Mouse (Mus musculus) heart, embryonic 14.5 days (tissue): ENCODE results near the gene Gria2. TPM values are rescaled to one million over a fixed set of nuclear protein-coding genes. Genes with fewer than 3 reads are reported as not detected.

ENCODE experiments used
- ATAC-seq: fragments of 200-750 bp; cut with Nextera tagmentation; 2 replicates; pipeline ENCODE4 v1.8.0; 2017; ENCODE audit warnings: low read depth, moderate TSS enrichment; ENCODE audit not compliant: insufficient number of reproducible peaks, insufficient read depth, low FRiP score
- H3K27ac ChIP-seq, 2 experiments: fragments of 200-500 bp in 1 of 2; fragments of 300-500 bp in 1 of 2; sonication (generic) in 1 of 2; replicated peaks in 1 of 2; 2 replicates each; pipeline ENCODE4 v1.5.1; 2012 to 2014; ENCODE audit warnings: low read depth in 2 of 2, low read length in 2 of 2, control low read depth in 1 of 2, mild to moderate bottlenecking in 1 of 2, mixed read lengths in 1 of 2; ENCODE audit not compliant: control insufficient read depth in 1 of 2, insufficient read depth in 1 of 2
- H3K27me3 ChIP-seq: fragments of 300-500 bp; sonication (generic); 2 replicates; pipeline ENCODE4 v1.6.1; 2014; ENCODE audit warnings: mild to moderate bottlenecking, low read length, control low read depth; ENCODE audit not compliant: control insufficient read depth, insufficient read depth
- H3K36me3 ChIP-seq: fragments of 300-500 bp; sonication (generic); 2 replicates; pipeline ENCODE4 v1.6.1; 2014; ENCODE audit warnings: mild to moderate bottlenecking, control low read depth, low read length, mixed read lengths; ENCODE audit not compliant: control insufficient read depth, insufficient read depth
- H3K4me1 ChIP-seq, 2 experiments: fragments of 200-500 bp in 1 of 2; fragments of 300-500 bp in 1 of 2; sonication (generic) in 1 of 2; 2 replicates each; pipeline ENCODE4 v1.6.1; 2012 to 2014; ENCODE audit warnings: low read length in 2 of 2, control low read depth in 1 of 2, mixed read lengths in 1 of 2; ENCODE audit not compliant: control insufficient read depth in 2 of 2, insufficient read depth in 2 of 2
- H3K4me2 ChIP-seq: fragments of 300-500 bp; sonication (generic); 2 replicates; pipeline ENCODE4 v1.6.1; 2014; ENCODE audit warnings: mild to moderate bottlenecking, low read length
- H3K4me3 ChIP-seq, 2 experiments: fragments of 200-500 bp in 1 of 2; fragments of 300-500 bp in 1 of 2; sonication (generic) in 1 of 2; 2 replicates each; pipeline ENCODE4 v1.5.1; 2012 to 2014; ENCODE audit warnings: low read length in 2 of 2, mild to moderate bottlenecking in 2 of 2, control low read depth in 1 of 2, low read depth in 1 of 2, moderate library complexity in 1 of 2; ENCODE audit not compliant: control insufficient read depth in 1 of 2, insufficient read depth in 1 of 2
- H3K9ac ChIP-seq: fragments of 300-500 bp; sonication (generic); 2 replicates; pipeline ENCODE4 v1.6.1; 2014; ENCODE audit warnings: mild to moderate bottlenecking, low read length
- H3K9me3 ChIP-seq: fragments of 300-500 bp; sonication (generic); 2 replicates; pipeline ENCODE4 v1.6.1; 2016; ENCODE audit warnings: low read length, control low read depth; ENCODE audit not compliant: control insufficient read depth
- WGBS: fragments of 180-500 bp; shearing (Covaris S2); extraction: QIAGEN DNeasy Blood & Tissue Kit; methylation state at CpG from one replicate; pipeline ENCODE4 v1.1.7; 2014; 5-methylcytosine and 5-hydroxymethylcytosine counted together
- polyA plus RNA-seq: library from polyadenylated mRNA; unstranded; fragments of >200 nt; fragmentation: Nextera tagmentation; extraction: Ambion mirVana; gene quantifications from 2 replicates; pipeline ENCODE4 v1.2.1, GENCODE M21; 2014

Gene Gria2
- polyA plus RNA-seq, 1 experiment from 2014 or later, result 1.2 TPM

- no peak overlapping the region for H3K27ac ChIP-seq
- WGBS, result 67% methylated on average over 4 of the region's 4 CpGs
- H3K36me3 ChIP-seq, result no peaks in the 10 kb centered on the region
- no peak overlapping the region for H3K4me2 ChIP-seq
- no peak for ATAC-seq
- H3K4me3 ChIP-seq, result no peak overlapping the region
- H3K4me1 ChIP-seq, result no peaks in the 10 kb centered on the region
- H3K27me3 ChIP-seq, result no peaks in the 10 kb centered on the region
- H3K9me3 ChIP-seq, result no peaks in the 10 kb centered on the region
- H3K9ac ChIP-seq, result no peak overlapping the region
Observed at GRCm38 (mm10) chr3:80775971-80776370, 26.7 kb downstream of the Gria2 start.

GRCm38 (mm10) chr3:80774005-80774764 is 28.4 kb downstream of the Gria2 start:
- H3K9me3 ChIP-seq, result no peaks in the 10 kb centered on the region
- H3K4me1 ChIP-seq, result no peaks in the 10 kb centered on the region
- no peak overlapping the region for H3K27ac ChIP-seq
- no peak overlapping the region for H3K4me3 ChIP-seq
- no peaks in the 10 kb centered on the region for H3K27me3 ChIP-seq
- H3K9ac ChIP-seq, result no peak overlapping the region
- WGBS, result 76% methylated on average over 4 of the region's 4 CpGs
- no peak for ATAC-seq
- no peak overlapping the region for H3K4me2 ChIP-seq
- no peaks in the 10 kb centered on the region for H3K36me3 ChIP-seq

- Histone ChIP-seq H3K27ac (no peak overlapping the region), H3K36me3 (no peaks in the 10 kb centered on the region), H3K27me3 (no peaks in the 10 kb centered on the region), H3K9ac (no peak overlapping the region), H3K9me3 (no peaks in the 10 kb centered on the region), H3K4me3 (no peak overlapping the region), H3K4me2 (no peak overlapping the region), H3K4me1 (no peaks in the 10 kb centered on the region)
- 65% methylated on average over 4 of the region's 4 CpGs for WGBS
- no peak for ATAC-seq
Observed at GRCm38 (mm10) chr3:80773232-80773631, 29.4 kb downstream of the Gria2 start.

- Histone ChIP-seq H3K9ac (no peak overlapping the region), H3K4me1 (no peaks in the 10 kb centered on the region), H3K4me3 (no peak overlapping the region), H3K9me3 (no peaks in the 10 kb centered on the region), H3K27me3 (no peaks in the 10 kb centered on the region), H3K4me2 (no peak overlapping the region), H3K27ac (no peak overlapping the region), H3K36me3 (no peaks in the 10 kb centered on the region)
- 58% methylated on average over 5 of the region's 5 CpGs for WGBS
- no peak for ATAC-seq
Observed at GRCm38 (mm10) chr3:80769506-80770235, 33.0 kb downstream of the Gria2 start.

GRCm38 (mm10) chr3:80758955-80759354 is 43.7 kb downstream of the Gria2 start:
- Histone ChIP-seq H3K9me3 (no peaks in the 10 kb centered on the region), H3K4me1 (no peaks in the 10 kb centered on the region), H3K4me3 (no peak overlapping the region), H3K4me2 (no peak overlapping the region), H3K27ac (no peak overlapping the region), H3K36me3 (no peaks in the 10 kb centered on the region), H3K9ac (no peak overlapping the region), H3K27me3 (no peaks in the 10 kb centered on the region)
- ATAC-seq, result no peak
- 81% methylated on average over 4 of the region's 4 CpGs for WGBS

GRCm38 (mm10) chr3:80758363-80758762 is 44.3 kb downstream of the Gria2 start:
- WGBS, result 84% methylated on average over 2 of the region's 2 CpGs
- Histone ChIP-seq H3K27ac (no peak overlapping the region), H3K9ac (no peak overlapping the region), H3K36me3 (no peaks in the 10 kb centered on the region), H3K4me2 (no peak overlapping the region), H3K27me3 (no peaks in the 10 kb centered on the region), H3K4me1 (no peaks in the 10 kb centered on the region), H3K9me3 (no peaks in the 10 kb centered on the region), H3K4me3 (no peak overlapping the region)
- ATAC-seq, result no peak

GRCm38 (mm10) chr3:80750786-80751185 is 51.8 kb downstream of the Gria2 start:
- Histone ChIP-seq H3K9ac (no peak overlapping the region), H3K4me2 (no peak overlapping the region), H3K27me3 (no peaks in the 10 kb centered on the region), H3K4me3 (no peak overlapping the region), H3K27ac (no peak overlapping the region), H3K36me3 (no peaks in the 10 kb centered on the region), H3K9me3 (no peaks in the 10 kb centered on the region), H3K4me1 (no peaks in the 10 kb centered on the region)
- ATAC-seq, result no peak
